Mouse (Mus musculus) heart, embryonic 10.5 days (tissue): ENCODE results near the gene Tnpo3. TPM values are rescaled to one million over a fixed set of nuclear protein-coding genes. Genes with fewer than 3 reads are reported as not detected.

ENCODE experiments used
- DNase-seq: peaks from one replicate; pipeline ENCODE4 v3.0.0-alpha.2; 2017; ENCODE audit warnings: low spot score
- H3K27ac ChIP-seq: fragments of 300-500 bp; sonication (generic); 2 replicates; pipeline ENCODE4 v1.5.1; 2016; ENCODE audit warnings: mild to moderate bottlenecking
- H3K27me3 ChIP-seq: fragments of 300-500 bp; sonication (generic); 2 replicates; pipeline ENCODE4 v1.6.1; 2016; ENCODE audit warnings: mild to moderate bottlenecking; ENCODE audit not compliant: poor library complexity, insufficient read depth, severe bottlenecking
- H3K36me3 ChIP-seq: fragments of 300-500 bp; sonication (generic); 2 replicates; pipeline ENCODE4 v1.6.1; 2016; ENCODE audit warnings: mild to moderate bottlenecking, moderate library complexity
- H3K4me1 ChIP-seq: fragments of 300-500 bp; sonication (generic); 2 replicates; pipeline ENCODE4 v1.6.1; 2016; ENCODE audit warnings: mild to moderate bottlenecking
- H3K4me3 ChIP-seq: fragments of 300-500 bp; sonication (generic); 2 replicates; pipeline ENCODE4 v1.5.1; 2016; ENCODE audit warnings: mild to moderate bottlenecking, moderate library complexity
- H3K9me3 ChIP-seq: fragments of 300-500 bp; sonication (generic); 2 replicates; pipeline ENCODE4 v1.6.1; 2016; ENCODE audit warnings: mild to moderate bottlenecking, moderate library complexity
- WGBS: fragments of 180-500 bp; shearing (Covaris S2); methylation state at CpG from one replicate; pipeline ENCODE4 v1.1.7; 2016; 5-methylcytosine and 5-hydroxymethylcytosine counted together
- polyA plus RNA-seq: library from polyadenylated mRNA; unstranded; fragments of >200 nt; fragmentation: Nextera tagmentation; extraction: Ambion mirVana; gene quantifications from 2 replicates; pipeline ENCODE4 v1.2.1, GENCODE M21; 2016

The Tnpo3 gene
- polyA plus RNA-seq, 1 experiment from 2014 or later = 90.2 TPM

DNA sequence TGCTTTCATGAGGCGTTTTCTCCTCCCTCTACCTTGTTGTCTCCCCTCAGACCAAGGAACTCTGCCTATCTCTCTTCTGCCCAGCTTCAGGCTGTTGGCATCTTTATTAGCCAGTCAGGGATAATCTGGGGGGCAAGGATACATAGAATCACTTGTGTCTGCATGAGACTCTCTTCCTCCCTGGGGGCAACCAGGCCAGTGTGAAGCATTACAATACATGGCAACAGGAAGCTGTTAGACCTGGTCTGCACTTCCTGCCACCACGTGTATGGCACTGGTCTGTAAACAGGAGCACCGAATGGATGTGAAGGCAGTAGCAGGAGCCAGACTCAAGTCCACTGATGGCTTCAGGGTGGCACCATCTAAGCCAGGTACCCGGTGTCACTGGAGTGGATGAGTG is 79.6 kb downstream of the Tnpo3 start:
- no peak for DNase-seq
- peak overlapping the region; percentile 60 for H3K27ac ChIP-seq
- peaks cover 53% of the 10 kb centered on the region for H3K4me1 ChIP-seq
- 62% methylated on average over 4 of the region's 4 CpGs for WGBS
- peaks cover 30% of the 10 kb centered on the region for H3K36me3 ChIP-seq
- no peaks in the 10 kb centered on the region for H3K9me3 ChIP-seq
- H3K4me3 ChIP-seq = no peak overlapping the region
- peaks cover 39% of the 10 kb centered on the region for H3K27me3 ChIP-seq

- WGBS = 48% methylated on average over 2 of the region's 2 CpGs
- peaks cover 52% of the 10 kb centered on the region for H3K4me1 ChIP-seq
- peaks cover 24% of the 10 kb centered on the region for H3K36me3 ChIP-seq
- H3K27me3 ChIP-seq = peaks cover 39% of the 10 kb centered on the region
- H3K27ac ChIP-seq = peak overlapping the region; percentile 60
- H3K9me3 ChIP-seq = no peaks in the 10 kb centered on the region
- DNase-seq = no peak
- peak overlapping the region; percentile 73 for H3K4me3 ChIP-seq
Observed at GRCm38 (mm10) chr6:29529444-29529820, 80.3 kb downstream of the Tnpo3 start.

- peaks cover 18% of the 10 kb centered on the region; the same call in 1 of the 2 replicates for H3K36me3 ChIP-seq
- H3K4me3 ChIP-seq = peak overlapping the region; percentile 73
- peak overlapping the region; percentile 60 for H3K27ac ChIP-seq
- peaks cover 58% of the 10 kb centered on the region for H3K4me1 ChIP-seq
- no peaks in the 10 kb centered on the region for H3K9me3 ChIP-seq
- WGBS = 18% methylated on average over 13 of the region's 13 CpGs
- DNase-seq = no peak
- H3K27me3 ChIP-seq = peaks cover 39% of the 10 kb centered on the region
Observed at GRCm38 (mm10) chr6:29528561-29529443, 80.9 kb downstream of the Tnpo3 start.

- H3K4me3 ChIP-seq = peak overlapping the region; percentile 73
- DNase-seq = no peak
- peaks cover 14% of the 10 kb centered on the region; the same call in 1 of the 2 replicates for H3K36me3 ChIP-seq
- no peaks in the 10 kb centered on the region for H3K9me3 ChIP-seq
- peaks cover 42% of the 10 kb centered on the region for H3K27me3 ChIP-seq
- H3K27ac ChIP-seq = peak overlapping the region; percentile 60
- H3K4me1 ChIP-seq = peaks cover 65% of the 10 kb centered on the region
- 22% methylated on average over 8 of the region's 8 CpGs for WGBS
Observed at GRCm38 (mm10) chr6:29528165-29528505, 81.6 kb downstream of the Tnpo3 start.

GRCm38 (mm10) chr6:29527361-29528164 is 82.1 kb downstream of the Tnpo3 start:
- 4% methylated on average over 34 of the region's 34 CpGs for WGBS

DNA sequence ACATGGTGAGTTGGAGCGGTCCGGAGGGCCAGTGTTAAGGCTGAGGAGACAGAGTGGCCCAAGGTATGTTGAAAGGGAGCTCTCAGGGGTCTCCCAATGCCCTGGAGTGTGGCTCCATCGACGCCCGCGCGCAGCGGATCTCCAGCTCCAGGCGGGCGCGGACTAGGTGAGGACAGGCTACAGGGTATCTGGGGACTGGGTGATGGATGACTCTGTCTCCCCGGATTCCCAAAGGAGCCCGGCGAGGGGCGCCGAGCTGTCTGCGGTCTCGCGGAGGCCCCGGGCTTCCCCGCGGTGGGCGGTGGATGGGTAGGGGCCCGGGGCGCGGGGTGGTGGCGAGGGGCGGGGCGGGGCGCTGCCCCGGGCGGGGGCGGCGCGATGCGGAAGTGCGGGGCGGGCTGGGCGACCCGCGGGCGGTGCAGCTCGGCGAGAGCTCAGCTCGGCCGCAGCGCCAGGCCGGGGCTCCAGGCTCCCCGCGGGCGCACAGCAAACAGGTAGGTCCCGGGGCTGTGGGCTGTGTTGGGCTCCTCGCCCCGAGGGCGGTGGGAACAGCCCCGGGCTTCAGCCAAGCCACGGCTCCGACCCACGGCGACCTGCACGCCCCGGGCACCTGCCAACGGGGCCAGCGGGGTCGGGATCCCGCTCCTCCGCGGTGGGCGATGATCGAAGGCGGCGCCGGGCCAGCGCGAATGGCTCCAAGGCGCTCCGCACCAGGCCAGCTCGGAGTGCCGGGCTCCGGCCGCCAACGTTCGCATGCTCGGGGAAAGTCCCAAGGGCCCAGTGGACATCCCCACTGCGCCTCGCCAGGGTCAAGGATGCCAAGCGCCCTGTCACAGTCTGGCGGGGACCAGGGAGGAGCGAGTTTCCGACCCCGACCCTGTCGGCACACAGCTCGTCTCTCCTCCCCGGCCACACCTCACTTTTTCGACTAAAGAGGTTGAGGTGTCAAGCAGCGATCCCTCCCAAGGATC is 83.1 kb downstream of the Tnpo3 start, which contains the start of gene Irf5:
Gene Irf5, plus strand, starts transcription at position 345 of the 971 bp plus-strand sequence.
- DNase-seq = no peak
- peaks cover 6% of the 10 kb centered on the region; the same call in 1 of the 2 replicates for H3K36me3 ChIP-seq
- H3K4me1 ChIP-seq = peaks cover 67% of the 10 kb centered on the region
- peak within 1 kb of the TSS; percentile 86 for H3K27ac ChIP-seq
- no peaks in the 10 kb centered on the region for H3K9me3 ChIP-seq
- H3K27me3 ChIP-seq = peaks cover 50% of the 10 kb centered on the region
- WGBS = under 1% methylated on average over 96 of the region's 96 CpGs
- peak within 1 kb of the TSS; percentile 73 for H3K4me3 ChIP-seq

More at GRCm38 (mm10) chr6:29527361-29528164, 82.1 kb downstream of the Tnpo3 start:
- Histone ChIP-seq H3K4me1 (peaks cover 67% of the 10 kb centered on the region), H3K36me3 (peaks cover 14% of the 10 kb centered on the region; the same call in 1 of the 2 replicates), H3K9me3 (no peaks in the 10 kb centered on the region), H3K27me3 (peaks cover 47% of the 10 kb centered on the region), H3K4me3 (peak overlapping the region; percentile 73), H3K27ac (peak overlapping the region; percentile 86)
- no peak for DNase-seq

DNA sequence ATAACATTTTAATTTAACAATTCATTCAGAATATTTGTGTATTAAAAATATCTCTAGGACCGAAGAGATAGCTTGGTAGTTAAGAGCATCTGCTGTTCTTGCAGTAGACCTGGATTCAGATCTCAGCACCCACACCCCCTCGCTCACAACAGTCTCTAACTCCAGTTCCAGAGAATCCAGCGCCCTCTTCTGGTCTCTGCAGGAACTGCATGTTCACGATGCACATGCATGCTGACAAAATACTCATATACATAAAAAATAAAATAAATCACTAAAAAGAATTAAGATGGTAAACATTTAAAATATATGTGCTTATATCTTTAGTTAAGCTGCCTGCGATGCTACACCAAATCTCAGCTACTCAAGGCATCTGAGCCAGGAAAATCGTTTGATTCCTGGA is 84.4 kb downstream of the Tnpo3 start:
- peaks cover 59% of the 10 kb centered on the region for H3K4me1 ChIP-seq
- H3K4me3 ChIP-seq = no peak overlapping the region
- no peak overlapping the region for H3K27ac ChIP-seq
- WGBS = 70% methylated on average over 6 of the region's 6 CpGs
- DNase-seq = no peak
- H3K27me3 ChIP-seq = peaks cover 41% of the 10 kb centered on the region
- H3K36me3 ChIP-seq = no peaks in the 10 kb centered on the region
- no peaks in the 10 kb centered on the region for H3K9me3 ChIP-seq

DNA sequence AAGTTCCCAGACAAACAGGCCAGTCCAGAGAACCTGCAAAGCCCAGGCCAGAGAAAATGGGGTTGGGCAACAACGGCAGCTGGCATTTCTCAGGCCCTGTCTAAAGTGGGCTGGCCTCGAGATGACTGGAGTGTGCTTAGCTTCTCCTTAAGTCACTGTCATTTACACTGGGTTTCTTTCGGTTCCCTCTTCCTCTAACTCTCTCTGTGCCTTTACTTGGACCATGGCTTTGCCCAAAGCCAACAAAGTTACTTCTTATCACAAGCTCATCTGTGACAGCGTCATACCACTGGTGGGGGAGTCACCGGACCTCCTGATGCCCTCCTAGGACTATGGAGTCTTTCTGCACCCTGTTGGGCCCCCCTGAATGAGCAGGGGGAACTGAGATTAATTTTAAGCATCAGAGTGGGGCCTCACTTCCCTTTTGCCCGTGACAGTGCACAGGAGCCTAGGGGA is 85.6 kb downstream of the Tnpo3 start:
- 34% methylated on average over 6 of the region's 6 CpGs for WGBS
- Histone ChIP-seq H3K4me3 (no peak overlapping the region), H3K27me3 (peaks cover 39% of the 10 kb centered on the region), H3K9me3 (no peaks in the 10 kb centered on the region), H3K27ac (peak overlapping the region; percentile 72), H3K4me1 (peaks cover 47% of the 10 kb centered on the region), H3K36me3 (no peaks in the 10 kb centered on the region)
- DNase-seq = peak; percentile 88

DNA sequence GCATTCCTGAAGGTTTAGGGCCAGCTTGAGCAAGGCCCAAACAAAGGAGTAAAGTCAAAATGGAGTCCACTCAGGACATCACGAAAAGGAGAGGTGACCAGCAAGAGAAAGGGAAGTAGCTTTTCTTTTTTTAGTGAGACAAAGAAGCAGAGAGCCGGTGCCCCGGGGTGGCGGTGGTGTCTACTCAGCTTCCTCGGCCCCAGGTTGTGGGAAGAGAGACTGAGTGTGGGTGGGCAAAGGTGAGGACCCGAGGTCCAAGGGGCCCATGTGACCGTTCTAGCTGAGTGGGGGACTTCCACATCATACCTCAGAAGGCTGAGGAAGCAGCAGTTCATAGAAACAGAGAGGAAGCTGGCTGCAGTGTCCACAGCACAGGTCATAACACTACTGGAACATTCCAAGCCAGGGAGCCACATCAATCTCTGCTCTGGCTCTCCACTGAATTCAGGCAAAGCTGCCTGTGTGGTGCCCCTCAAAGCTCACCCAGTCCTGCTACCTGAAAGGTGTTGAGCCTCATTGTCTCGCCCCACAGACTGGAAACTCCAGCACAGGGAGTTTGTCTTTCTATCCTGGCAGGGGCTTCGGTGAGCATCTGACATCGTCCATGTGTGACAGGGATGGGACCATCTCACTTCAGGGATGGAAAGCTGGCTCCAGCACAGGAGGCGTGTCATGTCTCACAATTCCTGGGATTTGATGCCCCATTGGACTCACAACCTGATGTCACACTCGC is 86.2 kb downstream of the Tnpo3 start:
- H3K27ac ChIP-seq = peak overlapping the region; percentile 72
- no peaks in the 10 kb centered on the region for H3K9me3 ChIP-seq
- no peaks in the 10 kb centered on the region for H3K36me3 ChIP-seq
- peaks cover 41% of the 10 kb centered on the region for H3K4me1 ChIP-seq
- H3K4me3 ChIP-seq = no peak overlapping the region
- peaks cover 34% of the 10 kb centered on the region for H3K27me3 ChIP-seq
- DNase-seq = no peak
- 64% methylated on average over 12 of the region's 12 CpGs for WGBS

GRCm38 (mm10) chr6:29522626-29523300 is 86.9 kb downstream of the Tnpo3 start:
- peak overlapping the region; percentile 72; the same call in 1 of the 2 replicates for H3K27ac ChIP-seq

GRCm38 (mm10) chr6:29517139-29517538 is 92.5 kb downstream of the Tnpo3 start:
- 6% methylated on average over 5 of the region's 5 CpGs for WGBS
- DNase-seq = peak; percentile 89

More at GRCm38 (mm10) chr6:29522626-29523300, 86.9 kb downstream of the Tnpo3 start:
- Histone ChIP-seq H3K4me3 (no peak overlapping the region), H3K36me3 (no peaks in the 10 kb centered on the region), H3K27me3 (peaks cover 27% of the 10 kb centered on the region), H3K4me1 (peaks cover 34% of the 10 kb centered on the region), H3K9me3 (no peaks in the 10 kb centered on the region)
- DNase-seq = no peak
- 67% methylated on average over 6 of the region's 6 CpGs for WGBS

More at GRCm38 (mm10) chr6:29517139-29517538, 92.5 kb downstream of the Tnpo3 start:
- Histone ChIP-seq H3K4me1 (peaks cover 40% of the 10 kb centered on the region), H3K36me3 (no peaks in the 10 kb centered on the region), H3K27ac (peak overlapping the region; percentile 50; the same call in 1 of the 2 replicates), H3K4me3 (no peak overlapping the region), H3K27me3 (0 out of 2 replicates have a peak, but pooled peaks cover under 1% of the 10 kb centered on the region), H3K9me3 (no peaks in the 10 kb centered on the region)
